Mouse (Mus musculus) heart, adult 11 months (tissue): Measurements from ENCODE around the gene Zfp451.

Experiments
- DNase-seq: peaks from one replicate; pipeline ENCODE4 v3.0.0; 2022

Gene Zfp451

GRCm38 (mm10) chr1:33712026-33712425 lies 102.4 kb downstream of the Zfp451 start:
- peak; percentile 91 for DNase-seq
